Mouse (Mus musculus) 416B (cell line): ENCODE results near the gene Capn10.

Source experiments
- DNase-seq: peaks from one replicate; pipeline ENCODE4 v3.0.0; 2011; ENCODE audit warnings: low read depth

The Capn10 gene

GRCm38 (mm10) chr1:92934182-92934827, at the start of gene Capn10:
Capn10 (plus strand) TSS chr1:92934376.
- DNase-seq: peak; percentile 99

- no peak for DNase-seq
Observed at GRCm38 (mm10) chr1:92888901-92889655, 45.1 kb upstream of the Capn10 start.

- DNase-seq: no peak
Observed at GRCm38 (mm10) chr1:92892791-92893190, 41.4 kb upstream of the Capn10 start.

- no peak for DNase-seq
Observed at GRCm38 (mm10) chr1:92893896-92894295, 40.3 kb upstream of the Capn10 start.

GRCm38 (mm10) chr1:92895089-92895488, 39.1 kb upstream of the Capn10 start:
- peak; percentile 76 for DNase-seq

GRCm38 (mm10) chr1:92902786-92903185, 31.4 kb upstream of the Capn10 start, which contains the start of gene Ankmy1:
Ankmy1 (minus strand) TSS chr1:92902906.
- DNase-seq: no peak

- no peak for DNase-seq
Observed at GRCm38 (mm10) chr1:92903627-92904026, 30.5 kb upstream of the Capn10 start.

GRCm38 (mm10) chr1:92905703-92906310, 28.4 kb upstream of the Capn10 start:
- peak; percentile 16 for DNase-seq

GRCm38 (mm10) chr1:92906779-92907631, 27.2 kb upstream of the Capn10 start, which contains the start of gene Dusp28:
Dusp28 (plus strand) TSS chr1:92906981.
- peak; percentile 94 for DNase-seq

GRCm38 (mm10) chr1:92907632-92908360, 26.4 kb upstream of the Capn10 start:
- no peak for DNase-seq

- DNase-seq: no peak
Observed at GRCm38 (mm10) chr1:92908664-92909063, 25.5 kb upstream of the Capn10 start.

GRCm38 (mm10) chr1:92909068-92909467, 25.1 kb upstream of the Capn10 start:
- DNase-seq: peak; percentile 63

- peak; percentile 59 for DNase-seq
Observed at GRCm38 (mm10) chr1:92910239-92910885, 23.8 kb upstream of the Capn10 start, which contains the start of gene Rnpepl1. Rnpepl1 (plus strand) TSS chr1:92910783.

- peak; percentile 28 for DNase-seq
Observed at GRCm38 (mm10) chr1:92910925-92911720, 23.1 kb upstream of the Capn10 start.

- DNase-seq: no peak
Observed at GRCm38 (mm10) chr1:92911721-92912138, 22.4 kb upstream of the Capn10 start.

GRCm38 (mm10) chr1:92912286-92912685, 21.9 kb upstream of the Capn10 start:
- peak; percentile 31 for DNase-seq

GRCm38 (mm10) chr1:92914239-92914638, 19.9 kb upstream of the Capn10 start:
- DNase-seq: no peak

- DNase-seq: no peak
Observed at GRCm38 (mm10) chr1:92914993-92915392, 19.2 kb upstream of the Capn10 start.

- DNase-seq: no peak
Observed at GRCm38 (mm10) chr1:92916725-92917124, 17.5 kb upstream of the Capn10 start.

GRCm38 (mm10) chr1:92919151-92919550, 15.0 kb upstream of the Capn10 start:
- no peak for DNase-seq
